Mouse (Mus musculus) neural tube, embryonic 13.5 days (tissue): ENCODE results near the gene Ckap4. TPM values are rescaled to one million over a fixed set of nuclear protein-coding genes. Genes with fewer than 3 reads are reported as not detected.
A peak's percentile ranks its signal among the peaks of the same experiment; 100 is the strongest.

Source experiments
- ATAC-seq: fragments of 200-750 bp; cut with Nextera tagmentation; 2 replicates; pipeline ENCODE4 v1.8.0; 2017; ENCODE audit warnings: low read depth, mild to moderate bottlenecking, moderate TSS enrichment, moderate library complexity
- H3K27ac ChIP-seq: fragments of 300-500 bp; sonication (generic); replicated peaks from 2 replicates; pipeline ENCODE4 v1.5.1; 2015; ENCODE audit warnings: moderate library complexity, mild to moderate bottlenecking, inconsistent platforms
- H3K27me3 ChIP-seq: fragments of 300-500 bp; sonication (generic); 2 replicates; pipeline ENCODE4 v1.6.1; 2015; ENCODE audit warnings: mild to moderate bottlenecking, inconsistent platforms
- H3K36me3 ChIP-seq: fragments of 300-500 bp; sonication (generic); 2 replicates; pipeline ENCODE4 v1.6.1; 2015; ENCODE audit warnings: mild to moderate bottlenecking, inconsistent platforms
- H3K4me1 ChIP-seq: fragments of 300-500 bp; sonication (generic); replicated peaks from 2 replicates; pipeline ENCODE4 v1.6.1; 2015; ENCODE audit warnings: inconsistent platforms
- H3K4me2 ChIP-seq: fragments of 300-500 bp; sonication (generic); 2 replicates; pipeline ENCODE4 v1.6.1; 2015; ENCODE audit warnings: inconsistent platforms, mild to moderate bottlenecking, moderate library complexity
- H3K4me3 ChIP-seq: fragments of 300-500 bp; sonication (generic); 2 replicates; pipeline ENCODE4 v1.5.1; 2015; ENCODE audit warnings: mild to moderate bottlenecking, inconsistent platforms
- H3K9ac ChIP-seq: fragments of 300-500 bp; sonication (generic); 2 replicates; pipeline ENCODE4 v1.6.1; 2015; ENCODE audit warnings: moderate library complexity, mild to moderate bottlenecking, inconsistent platforms
- H3K9me3 ChIP-seq: fragments of 300-500 bp; sonication (generic); 2 replicates; pipeline ENCODE4 v1.6.1; 2016; ENCODE audit warnings: inconsistent platforms
- WGBS: fragments of 180-500 bp; shearing (Covaris S2); methylation state at CpG from one replicate; pipeline ENCODE4 v1.1.7; 2015; 5-methylcytosine and 5-hydroxymethylcytosine counted together
- polyA plus RNA-seq: library from polyadenylated mRNA; unstranded; fragments of >200 nt; fragmentation: Nextera tagmentation; extraction: Ambion mirVana; gene quantifications from 2 replicates; pipeline ENCODE4 v1.2.1, GENCODE M21; 2015

The Ckap4 gene
- polyA plus RNA-seq: 64.0 and 65.9 TPM in 2 replicates

- Histone ChIP-seq H3K27ac (peak within 1 kb of the TSS; percentile 92), H3K4me2 (peak within 1 kb of the TSS; percentile 66), H3K36me3 (no peaks in the 10 kb centered on the region), H3K4me3 (peak within 1 kb of the TSS; percentile 92), H3K27me3 (no peaks in the 10 kb centered on the region), H3K9me3 (no peaks in the 10 kb centered on the region), H3K4me1 (peaks cover 55% of the 10 kb centered on the region), H3K9ac (peak within 1 kb of the TSS; percentile 97)
- WGBS: 0% methylated on average over 28 of the region's 64 CpGs
- ATAC-seq: peak; percentile 88
These were observed at the start of gene Ckap4 for GRCm38 (mm10) chr10:84533912-84534671. Gene Ckap4, minus strand, starts transcription at chr10:84534062.

GRCm38 (mm10) chr10:84582236-84582635 is 48.4 kb upstream of the Ckap4 start:
- peak overlapping the region; percentile 13; the same call in 1 of the 2 replicates for H3K27ac ChIP-seq
- 78% methylated on average over 7 of the region's 7 CpGs for WGBS
- H3K9ac ChIP-seq: no peak overlapping the region
- peaks cover 15% of the 10 kb centered on the region for H3K4me1 ChIP-seq
- no peak overlapping the region for H3K4me2 ChIP-seq
- no peak for ATAC-seq
- no peaks in the 10 kb centered on the region for H3K9me3 ChIP-seq
- H3K27me3 ChIP-seq: no peaks in the 10 kb centered on the region; the same call in 1 of the 2 replicates
- H3K36me3 ChIP-seq: peaks cover under 1% of the 10 kb centered on the region; the same call in 1 of the 2 replicates
- no peak overlapping the region for H3K4me3 ChIP-seq

GRCm38 (mm10) chr10:84581191-84581590 is 47.3 kb upstream of the Ckap4 start:
- WGBS: 79% methylated on average over 8 of the region's 8 CpGs
- ATAC-seq: no peak
- H3K9me3 ChIP-seq: no peaks in the 10 kb centered on the region

GRCm38 (mm10) chr10:84579527-84579926 is 45.7 kb upstream of the Ckap4 start:
- H3K27ac ChIP-seq: no peak overlapping the region
- WGBS: 88% methylated on average over 2 of the region's 2 CpGs
- H3K9ac ChIP-seq: no peak overlapping the region
- peaks cover 10% of the 10 kb centered on the region for H3K27me3 ChIP-seq
- H3K9me3 ChIP-seq: no peaks in the 10 kb centered on the region
- H3K4me3 ChIP-seq: no peak overlapping the region
- no peak overlapping the region for H3K4me2 ChIP-seq
- H3K36me3 ChIP-seq: no peaks in the 10 kb centered on the region
- no peak for ATAC-seq
- H3K4me1 ChIP-seq: peaks cover 15% of the 10 kb centered on the region

More at GRCm38 (mm10) chr10:84581191-84581590, 47.3 kb upstream of the Ckap4 start:
- H3K9ac ChIP-seq: no peak overlapping the region
- H3K4me1 ChIP-seq: peaks cover 15% of the 10 kb centered on the region
- H3K27ac ChIP-seq: no peak overlapping the region
- no peaks in the 10 kb centered on the region; the same call in 1 of the 2 replicates for H3K27me3 ChIP-seq
- H3K4me3 ChIP-seq: no peak overlapping the region
- H3K36me3 ChIP-seq: no peaks in the 10 kb centered on the region
- no peak overlapping the region for H3K4me2 ChIP-seq

GRCm38 (mm10) chr10:84578738-84579137 is 44.9 kb upstream of the Ckap4 start:
- H3K27ac ChIP-seq: no peak overlapping the region
- H3K36me3 ChIP-seq: no peaks in the 10 kb centered on the region
- no peak overlapping the region for H3K4me3 ChIP-seq
- ATAC-seq: no peak
- no peaks in the 10 kb centered on the region for H3K9me3 ChIP-seq
- 80% methylated on average over 10 of the region's 10 CpGs for WGBS
- peaks cover 15% of the 10 kb centered on the region for H3K4me1 ChIP-seq
- H3K27me3 ChIP-seq: peaks cover 10% of the 10 kb centered on the region
- H3K9ac ChIP-seq: no peak overlapping the region
- peak overlapping the region; percentile 79 for H3K4me2 ChIP-seq

GRCm38 (mm10) chr10:84577071-84577727 is 43.3 kb upstream of the Ckap4 start:
- Histone ChIP-seq H3K27ac (peak overlapping the region; percentile 59), H3K4me2 (peak overlapping the region; percentile 79), H3K27me3 (peaks cover 10% of the 10 kb centered on the region), H3K9ac (peak overlapping the region; percentile 83), H3K9me3 (no peaks in the 10 kb centered on the region), H3K36me3 (no peaks in the 10 kb centered on the region), H3K4me3 (peak overlapping the region; percentile 92), H3K4me1 (peaks cover 15% of the 10 kb centered on the region)
- ATAC-seq: peak; percentile 61
- 4% methylated on average over 38 of the region's 38 CpGs for WGBS

GRCm38 (mm10) chr10:84576395-84577070 is 42.7 kb upstream of the Ckap4 start, which contains the start of gene Tcp11l2:
Gene Tcp11l2, plus strand, starts transcription at chr10:84576626.
- peaks cover 10% of the 10 kb centered on the region for H3K27me3 ChIP-seq
- peak within 1 kb of the TSS; percentile 83 for H3K9ac ChIP-seq
- no peaks in the 10 kb centered on the region for H3K9me3 ChIP-seq
- peak within 1 kb of the TSS; percentile 79 for H3K4me2 ChIP-seq
- WGBS: 1% methylated on average over 46 of the region's 46 CpGs
- H3K27ac ChIP-seq: peak within 1 kb of the TSS; percentile 59
- peaks cover 15% of the 10 kb centered on the region for H3K4me1 ChIP-seq
- no peaks in the 10 kb centered on the region for H3K36me3 ChIP-seq
- peak; percentile 99 for ATAC-seq
- H3K4me3 ChIP-seq: peak within 1 kb of the TSS; percentile 92

GRCm38 (mm10) chr10:84576029-84576394 is 42.1 kb upstream of the Ckap4 start:
- Histone ChIP-seq H3K4me1 (peaks cover 15% of the 10 kb centered on the region), H3K9ac (no peak overlapping the region), H3K27ac (no peak overlapping the region), H3K9me3 (no peaks in the 10 kb centered on the region), H3K27me3 (peaks cover 10% of the 10 kb centered on the region), H3K36me3 (no peaks in the 10 kb centered on the region), H3K4me3 (peak overlapping the region; percentile 92), H3K4me2 (peak overlapping the region; percentile 79)
- ATAC-seq: peak; percentile 71
- under 1% methylated on average over 14 of the region's 14 CpGs for WGBS

- Histone ChIP-seq H3K4me3 (no peak overlapping the region), H3K4me1 (peaks cover 15% of the 10 kb centered on the region), H3K36me3 (no peaks in the 10 kb centered on the region), H3K27me3 (peaks cover 10% of the 10 kb centered on the region), H3K9ac (no peak overlapping the region), H3K9me3 (no peaks in the 10 kb centered on the region), H3K4me2 (no peak overlapping the region), H3K27ac (no peak overlapping the region)
- no peak for ATAC-seq
- 73% methylated on average over 5 of the region's 5 CpGs for WGBS
These were observed 40.0 kb upstream of the Ckap4 start for GRCm38 (mm10) chr10:84573671-84574420.

- WGBS: 84% methylated on average over 10 of the region's 10 CpGs
- Histone ChIP-seq H3K4me3 (no peak overlapping the region), H3K36me3 (no peaks in the 10 kb centered on the region), H3K27me3 (peaks cover 10% of the 10 kb centered on the region), H3K9me3 (no peaks in the 10 kb centered on the region), H3K9ac (no peak overlapping the region), H3K27ac (no peak overlapping the region), H3K4me1 (0 out of 2 replicates have a peak, but pooled peaks cover 2% of the 10 kb centered on the region), H3K4me2 (no peak overlapping the region)
- ATAC-seq: no peak
These were observed 37.3 kb upstream of the Ckap4 start for GRCm38 (mm10) chr10:84571052-84571639.

GRCm38 (mm10) chr10:84564427-84564826 is 30.6 kb upstream of the Ckap4 start:
- WGBS: 82% methylated on average over 8 of the region's 8 CpGs
- ATAC-seq: no peak

More at GRCm38 (mm10) chr10:84564427-84564826, 30.6 kb upstream of the Ckap4 start:
- H3K9me3 ChIP-seq: no peaks in the 10 kb centered on the region
- H3K27ac ChIP-seq: no peak overlapping the region
- H3K36me3 ChIP-seq: no peaks in the 10 kb centered on the region
- H3K4me1 ChIP-seq: 0 out of 2 replicates have a peak, but pooled peaks cover 3% of the 10 kb centered on the region
- H3K9ac ChIP-seq: no peak overlapping the region
- H3K4me3 ChIP-seq: no peak overlapping the region
- no peak overlapping the region for H3K4me2 ChIP-seq
- no peaks in the 10 kb centered on the region for H3K27me3 ChIP-seq
